Mouse (Mus musculus): Measurements from ENCODE around the gene Sdk1.

The Sdk1 gene

GRCm38 (mm10) chr5:141240841-141241543 lies at the start of gene Sdk1:
Sdk1 (plus strand) TSS chr5:141241490.
- TF ChIP-seq GATA4 (IDR thresholded peaks at IDR 0.05; ENCODE audit: insufficient replicate concordance, low read length): no peak

- no peak for TF ChIP-seq GATA4 (IDR thresholded peaks at IDR 0.05; ENCODE audit: insufficient replicate concordance, low read length)
These were observed 44.0 kb upstream of the Sdk1 start for GRCm38 (mm10) chr5:141197278-141197677.

- TF ChIP-seq GATA4 (IDR thresholded peaks at IDR 0.05; ENCODE audit: insufficient replicate concordance, low read length): no peak
These were observed 38.8 kb upstream of the Sdk1 start for GRCm38 (mm10) chr5:141202276-141203065.

GRCm38 (mm10) chr5:141207061-141207460 lies 34.2 kb upstream of the Sdk1 start:
- no peak for TF ChIP-seq GATA4 (IDR thresholded peaks at IDR 0.05; ENCODE audit: insufficient replicate concordance, low read length)

- no peak for TF ChIP-seq GATA4 (IDR thresholded peaks at IDR 0.05; ENCODE audit: insufficient replicate concordance, low read length)
These were observed 16.0 kb upstream of the Sdk1 start for GRCm38 (mm10) chr5:141225243-141225642.

- TF ChIP-seq GATA4 (IDR thresholded peaks at IDR 0.05; ENCODE audit: insufficient replicate concordance, low read length): no peak
These were observed 7.0 kb upstream of the Sdk1 start for GRCm38 (mm10) chr5:141234326-141234725.

GRCm38 (mm10) chr5:141239401-141239800 lies 1.9 kb upstream of the Sdk1 start:
- no peak for TF ChIP-seq GATA4 (IDR thresholded peaks at IDR 0.05; ENCODE audit: insufficient replicate concordance, low read length)

- no peak for TF ChIP-seq GATA4 (IDR thresholded peaks at IDR 0.05; ENCODE audit: insufficient replicate concordance, low read length)
These were observed 849 bp upstream of the Sdk1 start for GRCm38 (mm10) chr5:141240441-141240840.

- TF ChIP-seq GATA4 (IDR thresholded peaks at IDR 0.05; ENCODE audit: insufficient replicate concordance, low read length): no peak
These were observed 475 bp downstream of the Sdk1 start for GRCm38 (mm10) chr5:141241645-141242284.

- no peak for TF ChIP-seq GATA4 (IDR thresholded peaks at IDR 0.05; ENCODE audit: insufficient replicate concordance, low read length)
These were observed 2.1 kb downstream of the Sdk1 start for GRCm38 (mm10) chr5:141243253-141243965.

GRCm38 (mm10) chr5:141264253-141264652 lies 23.0 kb downstream of the Sdk1 start:
- no peak for TF ChIP-seq GATA4 (IDR thresholded peaks at IDR 0.05; ENCODE audit: insufficient replicate concordance, low read length)

- TF ChIP-seq GATA4 (IDR thresholded peaks at IDR 0.05; ENCODE audit: insufficient replicate concordance, low read length): no peak
These were observed 35.8 kb downstream of the Sdk1 start for GRCm38 (mm10) chr5:141277112-141277511.

GRCm38 (mm10) chr5:141281751-141282150 lies 40.5 kb downstream of the Sdk1 start:
- no peak for TF ChIP-seq GATA4 (IDR thresholded peaks at IDR 0.05; ENCODE audit: insufficient replicate concordance, low read length)

- no peak for TF ChIP-seq GATA4 (IDR thresholded peaks at IDR 0.05; ENCODE audit: insufficient replicate concordance, low read length)
These were observed 48.3 kb downstream of the Sdk1 start for GRCm38 (mm10) chr5:141289611-141290010.

GRCm38 (mm10) chr5:141295240-141295639 lies 54.0 kb downstream of the Sdk1 start:
- no peak for TF ChIP-seq GATA4 (IDR thresholded peaks at IDR 0.05; ENCODE audit: insufficient replicate concordance, low read length)

Measured in liver, adult (tissue).